Mouse (Mus musculus) thymus, adult 18-20 months (tissue): ENCODE measurements at regions not wholly inside any gene's neighbourhood (a gene's known extent, or its start where the extent isn't known, plus 50 kb on each side); places are given as distances from the start of the nearest gene placed in this dataset.
A peak's percentile ranks its signal among the peaks of the same experiment; 100 is the strongest.

ENCODE experiments used
- DNase-seq, 2 experiments: peaks; one replicate each; pipeline ENCODE4 v3.0.0; 2022; ENCODE audit warnings: mixed read lengths in 2 of 2

DNA sequence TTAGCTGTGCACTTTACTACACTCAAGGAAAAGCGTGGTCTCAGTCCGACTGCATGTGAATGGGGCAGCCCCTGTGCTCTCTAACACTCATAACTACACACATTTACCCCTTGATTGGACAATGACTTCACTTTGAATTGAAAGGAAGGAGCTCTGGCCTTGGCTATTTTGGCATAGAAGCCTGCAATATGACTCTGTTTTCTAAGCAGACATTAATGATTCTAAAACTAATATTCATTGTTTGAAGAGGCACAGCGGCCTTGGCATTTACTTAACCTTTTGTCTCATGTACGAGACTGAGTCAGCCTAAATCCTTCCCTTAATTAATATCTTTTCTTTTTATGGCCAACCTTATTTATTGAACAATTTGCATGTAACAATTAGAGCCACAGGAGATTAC lies 879.9 kb downstream of the 5730522E02Rik start:
- DNase-seq, result no peak

DNA sequence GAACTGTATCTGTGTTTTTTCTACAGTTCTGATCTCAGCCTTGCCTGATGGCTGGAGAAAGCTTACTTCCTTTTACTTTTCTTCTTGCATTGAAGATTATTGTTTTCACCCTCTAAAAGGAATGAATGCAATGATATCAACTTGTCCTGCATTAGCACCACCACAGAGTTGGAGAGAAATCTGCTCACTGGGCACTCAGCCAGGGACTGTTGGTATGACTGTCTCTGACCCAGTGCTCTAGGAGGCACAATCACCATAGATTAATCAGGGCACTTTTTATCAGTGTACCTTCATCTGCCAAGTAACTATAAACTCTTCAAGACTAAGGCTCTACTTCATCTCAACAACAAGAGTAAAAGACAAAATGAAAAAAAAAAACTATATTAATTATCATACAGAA lies 888.1 kb downstream of the 5730522E02Rik start:
- DNase-seq, result no peak

DNA sequence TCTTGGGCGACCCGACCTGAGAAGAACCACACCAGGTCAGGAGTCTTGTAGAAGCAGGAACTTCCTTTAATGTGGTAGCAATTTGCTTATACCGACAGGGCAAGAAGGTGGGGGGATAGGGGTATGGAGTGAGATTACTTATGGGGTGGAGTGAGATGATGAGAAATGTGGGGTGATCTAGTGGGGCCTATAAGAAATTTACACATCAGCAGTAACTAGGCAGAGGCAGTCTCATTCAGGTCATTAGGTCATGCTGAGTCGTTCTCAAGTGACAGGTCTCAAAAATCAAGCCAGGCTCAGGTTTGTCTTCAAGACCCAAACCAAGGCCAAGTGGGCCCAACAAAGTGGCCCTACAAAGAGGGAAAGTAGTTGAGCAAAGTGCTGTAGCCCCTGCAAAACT lies 889.1 kb downstream of the 5730522E02Rik start:
- DNase-seq, result no peak

- no peak for DNase-seq
Observed at GRCm38 (mm10) chr11:25314645-25315044, 895.9 kb downstream of the 5730522E02Rik start.

DNA sequence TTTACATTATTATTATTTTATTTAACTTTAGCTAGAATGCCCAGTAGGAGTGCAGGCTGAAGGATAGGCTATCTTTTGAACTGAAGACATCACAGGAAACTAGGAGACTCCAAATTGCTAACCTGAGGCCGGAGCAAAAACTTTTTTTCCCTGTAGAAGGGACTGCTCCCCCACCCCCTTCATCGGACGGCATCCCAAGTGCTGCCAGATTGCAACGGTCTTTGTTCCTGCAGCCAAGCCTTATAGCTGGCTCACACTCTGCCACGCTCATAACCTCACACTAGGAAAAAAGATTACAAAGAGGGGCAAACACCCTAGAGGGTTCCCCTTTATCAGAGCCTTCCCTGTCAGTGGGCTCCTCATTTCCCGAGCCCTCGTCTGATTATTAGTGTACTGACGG lies 896.7 kb downstream of the 5730522E02Rik start:
- DNase-seq, result no peak

GRCm38 (mm10) chr11:25313308-25313707 lies 897.3 kb downstream of the 5730522E02Rik start:
- DNase-seq, result no peak

GRCm38 (mm10) chr11:25310754-25311153 lies 899.8 kb downstream of the 5730522E02Rik start:
- DNase-seq, result no peak

GRCm38 (mm10) chr11:25301130-25301529 lies 909.4 kb downstream of the 5730522E02Rik start:
- DNase-seq, result peak; percentile 13

DNA sequence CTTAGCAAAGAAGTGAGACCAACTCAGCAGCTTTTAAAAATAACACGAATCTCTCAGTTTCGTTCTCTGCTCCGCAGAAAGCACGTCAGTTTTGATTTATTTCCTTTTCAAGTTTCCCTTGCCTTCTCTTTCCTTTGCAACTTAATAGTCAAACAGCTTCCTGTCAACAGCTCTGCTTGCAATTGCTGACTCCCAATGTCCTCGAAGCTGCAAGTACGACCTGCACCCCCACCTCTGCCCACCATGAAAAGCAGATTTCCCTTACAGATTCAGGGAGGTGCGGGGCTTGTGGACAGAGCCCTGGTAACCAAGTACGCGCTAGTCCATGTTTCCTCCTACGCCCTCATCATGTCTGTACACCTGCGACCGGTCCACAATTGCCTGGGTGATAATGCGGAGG lies 922.2 kb downstream of the 5730522E02Rik start:
- DNase-seq, result no peak

DNA sequence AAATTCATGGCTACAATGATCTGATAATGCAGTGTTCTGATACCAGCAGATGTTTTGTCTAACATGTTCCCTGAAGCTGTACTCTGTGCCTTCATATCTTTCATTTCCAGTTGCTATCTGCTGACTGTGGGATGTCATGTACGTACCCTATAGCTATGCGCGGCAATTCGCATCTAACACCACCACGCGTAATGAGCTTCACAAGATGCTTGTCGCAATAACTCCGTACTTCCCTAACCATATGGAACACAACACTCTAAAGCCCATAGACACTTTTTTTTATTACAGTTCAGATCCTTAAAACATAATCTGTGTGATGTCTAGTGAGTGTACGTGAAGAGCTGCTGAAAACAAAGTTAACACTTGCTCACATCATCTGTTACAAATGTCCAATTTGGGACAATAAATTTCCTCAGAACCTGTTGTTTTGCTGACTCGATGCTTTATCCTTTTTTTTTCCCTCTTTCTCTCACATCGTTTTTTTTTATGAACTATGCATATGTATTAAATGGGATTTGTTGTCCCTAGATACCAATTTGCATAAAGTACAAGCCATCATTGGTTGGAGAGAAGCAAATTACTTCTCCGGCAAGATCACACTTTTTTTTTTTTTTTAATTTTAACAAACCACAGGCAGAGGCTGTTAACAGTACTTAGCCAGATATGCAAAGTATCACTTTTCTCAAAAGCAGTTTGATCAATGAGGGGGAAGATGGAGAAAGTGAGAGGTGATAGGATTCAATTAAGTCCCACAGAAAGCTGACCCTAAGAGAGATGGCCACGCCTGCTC lies 922.9 kb downstream of the 5730522E02Rik start:
- DNase-seq, result no peak

DNA sequence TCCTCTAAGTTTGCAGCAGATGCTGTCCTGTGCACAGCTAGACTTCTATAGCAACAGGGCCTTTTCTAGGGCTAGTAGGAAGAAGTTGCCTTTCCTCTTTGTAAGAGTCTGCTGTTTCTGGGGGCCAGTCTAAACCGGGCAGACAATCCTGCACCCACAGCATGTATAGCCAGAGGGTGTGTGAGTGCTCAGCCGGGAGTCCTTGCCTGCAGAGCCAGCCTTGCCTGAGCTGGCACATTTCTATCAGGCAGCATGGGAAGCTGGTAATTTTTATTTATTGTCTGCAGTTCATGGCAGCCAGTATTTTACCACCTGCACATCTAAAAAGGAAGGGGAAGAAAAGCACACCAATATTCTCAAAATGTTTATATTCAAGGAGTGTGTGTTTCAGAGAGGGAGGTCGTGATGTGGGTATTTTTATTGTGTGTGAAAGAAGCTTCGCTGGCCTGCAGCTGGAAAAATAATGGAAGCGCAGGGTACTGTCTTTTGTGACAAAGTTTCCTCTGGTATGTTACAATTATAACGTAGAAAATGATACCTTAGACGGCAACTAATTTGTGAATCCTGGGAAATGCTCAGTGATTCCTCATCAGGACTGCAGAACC lies 940.5 kb downstream of the 5730522E02Rik start:
- no peak for DNase-seq

DNA sequence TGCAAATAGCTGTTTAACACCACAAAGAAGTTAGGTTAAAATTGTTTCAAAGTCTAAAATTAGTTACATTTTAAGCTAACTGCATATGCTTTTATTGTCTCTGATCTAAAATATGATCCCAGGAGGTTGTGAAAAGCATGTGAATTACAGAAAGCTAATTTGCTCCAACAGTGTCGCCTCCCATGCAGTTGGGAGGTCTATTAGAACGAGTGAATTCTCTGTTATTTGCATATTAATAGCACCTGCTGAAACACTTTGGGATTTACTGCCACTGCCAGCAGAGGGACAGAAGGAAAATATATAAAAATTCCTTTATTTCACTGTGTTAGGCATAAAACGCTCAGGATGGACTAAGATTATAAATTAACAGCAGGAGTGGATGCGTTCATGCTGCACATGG lies 947.7 kb downstream of the 5730522E02Rik start:
- DNase-seq, result no peak

DNA sequence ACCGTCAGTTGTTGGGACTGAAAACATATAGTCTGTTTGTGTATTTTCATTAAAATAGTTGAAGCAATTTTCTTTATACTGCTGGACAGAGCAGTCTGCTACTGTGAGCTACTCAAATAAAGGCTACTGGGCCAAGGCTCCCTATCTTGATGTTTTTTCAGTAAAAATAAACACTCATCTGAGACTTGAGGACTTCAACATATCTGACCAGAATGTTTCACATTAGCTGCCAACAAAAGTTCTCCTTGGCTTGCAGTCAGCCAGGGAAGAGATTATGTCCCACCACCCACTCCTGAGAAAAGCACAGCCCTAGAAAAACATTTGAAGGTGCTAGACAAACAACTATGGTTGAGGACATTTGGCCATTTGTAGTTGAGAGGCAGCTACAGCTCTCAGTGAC lies 950.9 kb downstream of the 5730522E02Rik start:
- DNase-seq, result no peak

GRCm38 (mm10) chr11:25233360-25233890 lies 977.1 kb downstream of the 5730522E02Rik start:
- no peak for DNase-seq
